Mouse (Mus musculus) CD4-positive helper T cell, adult 2 months (primary cell): Measurements from ENCODE around the gene Slc35f5.
"Not testable (repeated sequence)": the region's sequence is repeated elsewhere in the genome, so short reads cannot be mapped to it uniquely, and the experiment has no call there.

Experiments used
- DNase-seq: peaks from one replicate; pipeline ENCODE4 v3.0.0-alpha.2; 2012; ENCODE audit warnings: low read depth, missing footprints, low spot score

Slc35f5 gene

GRCm38 (mm10) chr1:125560259-125561192 lies at the start of gene Slc35f5:
Slc35f5 (plus strand) TSS chr1:125560595.
- DNase-seq, result peak; percentile 75

- DNase-seq, result no peak
Observed at GRCm38 (mm10) chr1:125514706-125515105, 45.7 kb upstream of the Slc35f5 start.

- DNase-seq, result no peak
Observed at GRCm38 (mm10) chr1:125516910-125517659, 43.3 kb upstream of the Slc35f5 start.

- peak; percentile 24 for DNase-seq
Observed at GRCm38 (mm10) chr1:125519107-125519611, 41.2 kb upstream of the Slc35f5 start.

- DNase-seq, result no peak
Observed at GRCm38 (mm10) chr1:125525965-125526665, 34.3 kb upstream of the Slc35f5 start.

- DNase-seq, result no peak
Observed at GRCm38 (mm10) chr1:125526666-125527004, 33.8 kb upstream of the Slc35f5 start.

GRCm38 (mm10) chr1:125527364-125527763 lies 33.0 kb upstream of the Slc35f5 start:
- no peak for DNase-seq

GRCm38 (mm10) chr1:125533180-125533912 lies 27.0 kb upstream of the Slc35f5 start:
- not testable (repeated sequence) for DNase-seq

- no peak for DNase-seq
Observed at GRCm38 (mm10) chr1:125537131-125537530, 23.3 kb upstream of the Slc35f5 start.

GRCm38 (mm10) chr1:125537776-125538175 lies 22.6 kb upstream of the Slc35f5 start:
- no peak for DNase-seq

- DNase-seq, result no peak
Observed at GRCm38 (mm10) chr1:125539312-125539711, 21.1 kb upstream of the Slc35f5 start.

GRCm38 (mm10) chr1:125542008-125542999 lies 18.1 kb upstream of the Slc35f5 start:
- no peak for DNase-seq

GRCm38 (mm10) chr1:125549872-125550271 lies 10.5 kb upstream of the Slc35f5 start:
- DNase-seq, result no peak

- DNase-seq, result no peak
Observed at GRCm38 (mm10) chr1:125550359-125550758, 10.0 kb upstream of the Slc35f5 start.

GRCm38 (mm10) chr1:125551564-125551963 lies 8.8 kb upstream of the Slc35f5 start:
- DNase-seq, result no peak

- no peak for DNase-seq
Observed at GRCm38 (mm10) chr1:125559261-125559660, 1.1 kb upstream of the Slc35f5 start.

- no peak for DNase-seq
Observed at GRCm38 (mm10) chr1:125559721-125560120, 674 bp upstream of the Slc35f5 start.

- DNase-seq, result no peak
Observed at GRCm38 (mm10) chr1:125561206-125561605, 811 bp downstream of the Slc35f5 start.

- DNase-seq, result no peak
Observed at GRCm38 (mm10) chr1:125561841-125562240, 1.4 kb downstream of the Slc35f5 start.

- no peak for DNase-seq
Observed at GRCm38 (mm10) chr1:125568126-125568525, 7.7 kb downstream of the Slc35f5 start.
